Mouse (Mus musculus) liver, postnatal 0 days (tissue): Measurements from ENCODE around the gene 1810062G17Rik.

ENCODE experiments used
- CTCF ChIP-seq: sonication (generic); IDR thresholded peaks from 2 replicates; pipeline ENCODE4 v1.5.1; 2016; ENCODE audit warnings: antibody characterized with exemption, low read depth
- EP300 ChIP-seq: IDR thresholded peaks from 2 replicates; pipeline ENCODE4 v1.6.1; 2016; ENCODE audit warnings: antibody characterized with exemption, low read depth, mild to moderate bottlenecking

- TF ChIP-seq CTCF (no peak), EP300 (no peak)
Measured at GRCm38 (mm10) chr3:36460717-36461116, 15.0 kb upstream of the 1810062G17Rik start.
